Mouse (Mus musculus): ENCODE results near the gene Cdk1. TPM values are rescaled to one million over a fixed set of nuclear protein-coding genes. Genes with fewer than 3 reads are reported as not detected.

Gene Cdk1
- polyA plus RNA-seq, 1 experiment from 2014 or later: 336 TPM

- Histone ChIP-seq H3K4me3 (no peak overlapping the region), H3K9me3 (replicated peaks) (no peaks in the 10 kb centered on the region), H3K4me2 (no peak overlapping the region), H3K9ac (no peak overlapping the region), H3K36me3 (no peaks in the 10 kb centered on the region), H3K4me1 (peaks cover 13% of the 10 kb centered on the region), H3K27ac (no peak overlapping the region), H3K27me3 (replicated peaks) (no peaks in the 10 kb centered on the region)
- no peak for ATAC-seq
- 67% methylated on average over 7 of the region's 7 CpGs for WGBS (ENCODE audit: insufficient replicate concordance)
Measured at GRCm38 (mm10) chr10:69299985-69300384, 52.8 kb downstream of the Cdk1 start.

GRCm38 (mm10) chr10:69295919-69296318, 56.8 kb downstream of the Cdk1 start:
- 76% methylated on average over 9 of the region's 9 CpGs for WGBS (ENCODE audit: insufficient replicate concordance)
- Histone ChIP-seq H3K9me3 (replicated peaks) (no peaks in the 10 kb centered on the region), H3K36me3 (no peaks in the 10 kb centered on the region), H3K27ac (no peak overlapping the region), H3K4me3 (no peak overlapping the region), H3K4me1 (peaks cover 7% of the 10 kb centered on the region; the same call in 1 of the 2 replicates), H3K4me2 (no peak overlapping the region), H3K27me3 (replicated peaks) (no peaks in the 10 kb centered on the region), H3K9ac (no peak overlapping the region)
- ATAC-seq: no peak

- ATAC-seq: no peak
- H3K27me3 ChIP-seq (replicated peaks): no peaks in the 10 kb centered on the region
- H3K27ac ChIP-seq: no peak overlapping the region
- no peak overlapping the region for H3K4me2 ChIP-seq
- no peaks in the 10 kb centered on the region for H3K9me3 ChIP-seq (replicated peaks)
- no peak overlapping the region for H3K4me3 ChIP-seq
- H3K9ac ChIP-seq: no peak overlapping the region
- H3K36me3 ChIP-seq: peaks cover 9% of the 10 kb centered on the region; the same call in 1 of the 2 replicates
- H3K4me1 ChIP-seq: peaks cover under 1% of the 10 kb centered on the region; the same call in 1 of the 2 replicates
- WGBS (ENCODE audit: insufficient replicate concordance): 77% methylated on average over 8 of the region's 8 CpGs
Measured at GRCm38 (mm10) chr10:69290736-69291135, 62.0 kb downstream of the Cdk1 start.

GRCm38 (mm10) chr10:69288720-69289119, 64.0 kb downstream of the Cdk1 start:
- Histone ChIP-seq H3K9me3 (replicated peaks) (no peaks in the 10 kb centered on the region), H3K27me3 (replicated peaks) (no peaks in the 10 kb centered on the region), H3K27ac (no peak overlapping the region), H3K36me3 (peaks cover 13% of the 10 kb centered on the region), H3K4me3 (no peak overlapping the region), H3K4me2 (no peak overlapping the region), H3K9ac (no peak overlapping the region), H3K4me1 (no peaks in the 10 kb centered on the region)
- WGBS (ENCODE audit: insufficient replicate concordance): 60% methylated on average over 6 of the region's 6 CpGs
- no peak for ATAC-seq

- no peaks in the 10 kb centered on the region for H3K4me1 ChIP-seq
- no peak overlapping the region for H3K4me2 ChIP-seq
- no peaks in the 10 kb centered on the region for H3K9me3 ChIP-seq (replicated peaks)
- no peak overlapping the region for H3K27ac ChIP-seq
- no peaks in the 10 kb centered on the region for H3K27me3 ChIP-seq (replicated peaks)
- peak; percentile 24; the same call in 1 of the 2 replicates for ATAC-seq
- H3K4me3 ChIP-seq: no peak overlapping the region
- peaks cover 13% of the 10 kb centered on the region for H3K36me3 ChIP-seq
- 68% methylated on average over 4 of the region's 4 CpGs for WGBS (ENCODE audit: insufficient replicate concordance)
- H3K9ac ChIP-seq: no peak overlapping the region
Measured at GRCm38 (mm10) chr10:69288086-69288485, 64.7 kb downstream of the Cdk1 start.

- no peak for ATAC-seq
- Histone ChIP-seq H3K4me2 (no peak overlapping the region), H3K27me3 (replicated peaks) (no peaks in the 10 kb centered on the region), H3K4me1 (no peaks in the 10 kb centered on the region), H3K36me3 (peaks cover 23% of the 10 kb centered on the region), H3K4me3 (no peak overlapping the region), H3K27ac (no peak overlapping the region), H3K9me3 (replicated peaks) (no peaks in the 10 kb centered on the region), H3K9ac (no peak overlapping the region)
- 84% methylated on average over 3 of the region's 3 CpGs for whole genome bisulfite sequencing (ENCODE audit: insufficient replicate concordance)
Measured at GRCm38 (mm10) chr10:69286939-69287338, 65.8 kb downstream of the Cdk1 start.

Other genes with a start within 250 kb of the Cdk1 start
- gene Rhobtb1, start 201.5 kb downstream of the Cdk1 start, polyA plus RNA-seq (2016; fragmentation: Nextera tagmentation; extraction: Ambion mirVana): 8.8 and 9.0 TPM in 2 replicates
- 0.81 TPM in 2 replicates for gene A930033H14Rik, start 139.8 kb downstream of the Cdk1 start, polyA plus RNA-seq (2016; fragmentation: Nextera tagmentation; extraction: Ambion mirVana)
- gene Ank3, start 45.8 kb upstream of the Cdk1 start, polyA plus RNA-seq (2016; fragmentation: Nextera tagmentation; extraction: Ambion mirVana): 9.2 and 10.0 TPM in 2 replicates

All from liver, embryonic 12.5 days (tissue).